1 mouse cellular context compared by ENCODE assay signal in genomic region chr7:44253023-44253616, GRCm38 (mm10).
TF ChIP-seq lines count a peak whose summit lies in the region.

No protein-coding gene starts in this region.

TF ChIP-seq in CH12.LX, 34 proteins besides CTCF, POLR2A, EP300 and RAD21:
- TF ChIP-seq PAX5 (IDR thresholded peaks at IDR 0.05; ENCODE audit: low read length) (no peak), HCFC1 (IDR thresholded peaks at IDR 0.05; ENCODE audit: low read depth, low read length) (no peak), CHD1 (IDR thresholded peaks at IDR 0.05; ENCODE audit: low read depth, low read length) (no peak), ZC3H11A (IDR thresholded peaks at IDR 0.05; ENCODE audit: low read depth, low read length) (no peak), ZNF384 (IDR thresholded peaks at IDR 0.05; ENCODE audit: low read depth, low read length) (no peak), TBP (conservative IDR thresholded peaks at IDR 0.05; ENCODE audit: low read depth, low read length) (no peak), ZMIZ1 (IDR thresholded peaks at IDR 0.05; ENCODE audit: low read depth, low read length) (no peak; the same call in 1 of the 2 replicates), UBTF (IDR thresholded peaks at IDR 0.05; ENCODE audit: low read depth, low read length) (no peak), BHLHE40 (IDR thresholded peaks at IDR 0.05; ENCODE audit: low read depth, low read length) (no peak), SIN3A (IDR thresholded peaks at IDR 0.05; ENCODE audit: low read length) (no peak), IRF4 (IDR thresholded peaks at IDR 0.05; ENCODE audit: low read depth, low read length) (no peak), ETS1 (conservative IDR thresholded peaks at IDR 0.05; ENCODE audit: low read depth, low read length) (no peak), KAT2A (IDR thresholded peaks at IDR 0.05; ENCODE audit: insufficient replicate concordance, low read length) (no peak), MAZ (IDR thresholded peaks at IDR 0.05; ENCODE audit: low read depth, low read length) (no peak), GABPA (IDR thresholded peaks at IDR 0.05; ENCODE audit: insufficient replicate concordance, low read depth, low read length) (no peak), MAFK (IDR thresholded peaks at IDR 0.05; ENCODE audit: insufficient replicate concordance, low read length) (no peak), CHD2 (IDR thresholded peaks at IDR 0.05; ENCODE audit: low read length) (no peak), ELF1 (IDR thresholded peaks at IDR 0.05; ENCODE audit: low read depth, low read length) (no peak), RCOR1 (conservative IDR thresholded peaks at IDR 0.05; ENCODE audit: low read depth, low read length) (no peak), NRF1 (IDR thresholded peaks at IDR 0.05; ENCODE audit: low read depth, low read length) (no peak)
